Mouse (Mus musculus) MEL-GATA-1-ER (cell line): ENCODE data around the gene Acbd7.

Source experiments
- DNase-seq: peaks from one replicate; pipeline ENCODE4 v3.0.0-alpha.2; 2012; ENCODE audit warnings: low read depth; ENCODE audit errors: extremely low read depth

Gene Acbd7

DNA sequence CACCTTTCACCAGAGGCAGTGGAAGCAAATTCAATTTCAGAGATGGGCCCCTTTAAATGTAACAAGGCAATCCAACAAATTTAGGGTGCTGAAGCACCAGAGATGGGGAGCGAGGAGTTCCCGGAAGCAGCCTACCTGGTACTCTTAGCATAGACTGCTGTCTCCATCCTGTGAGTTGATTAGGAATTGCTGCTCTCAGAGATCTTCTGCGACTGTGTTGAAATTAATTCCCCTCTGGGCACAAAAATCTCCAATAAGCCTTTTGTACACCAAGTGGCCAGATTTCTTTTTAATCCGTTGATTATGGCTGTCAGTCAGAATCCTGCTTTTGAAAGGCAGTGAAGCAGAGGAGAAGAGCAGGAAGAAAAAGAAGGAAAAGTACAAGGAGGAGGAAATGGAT is 29.2 kb downstream of the Acbd7 start:
- no peak for DNase-seq

DNA sequence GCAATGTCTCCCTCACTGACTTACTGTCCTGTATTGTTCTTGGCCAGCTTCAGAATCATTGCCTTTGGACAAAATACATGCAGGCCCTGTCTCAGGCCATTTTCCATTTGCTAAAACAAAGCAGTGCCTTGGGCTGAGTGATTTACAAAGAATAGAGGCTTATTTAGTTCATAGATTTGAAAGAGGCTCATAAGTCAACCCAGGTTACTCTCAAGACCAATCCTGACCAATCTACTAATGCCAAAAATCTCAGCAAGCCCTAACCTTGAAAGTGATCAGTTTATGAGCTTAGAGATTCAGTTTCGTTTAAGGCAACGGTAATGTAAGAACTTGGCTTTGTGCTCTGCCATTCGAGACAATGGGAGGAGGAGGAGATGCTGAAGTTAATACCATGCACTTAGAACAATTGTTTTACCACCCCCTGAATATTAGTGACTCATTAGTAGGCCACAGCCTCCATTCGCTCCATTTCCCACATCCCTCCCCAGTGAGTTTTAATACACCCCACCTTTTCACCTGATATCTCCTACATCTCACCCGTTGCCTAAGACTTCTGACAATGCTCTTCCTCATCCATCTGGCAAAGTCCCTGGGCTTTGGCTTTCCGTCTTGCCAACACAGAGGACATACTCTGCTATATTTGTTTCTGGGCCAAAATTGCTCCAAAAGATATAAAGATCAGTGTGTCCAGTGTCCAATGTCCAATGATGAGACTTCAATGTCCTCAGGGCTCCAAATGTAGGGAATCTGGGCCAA is 51.3 kb downstream of the Acbd7 start:
- no peak for DNase-seq
